Mouse (Mus musculus): ENCODE data around the gene Tmem231. TPM values are rescaled to one million over a fixed set of nuclear protein-coding genes. Genes with fewer than 3 reads are reported as not detected.

Tmem231 gene
- polyA plus RNA-seq, 1 experiment from 2014 or later, result 4.1 TPM

GRCm38 (mm10) chr8:111967246-111967870, 33.7 kb upstream of the Tmem231 start:
- peaks cover 21% of the 10 kb centered on the region for H3K36me3 ChIP-seq (ENCODE audit: control insufficient read depth, insufficient read depth, low read length)
- no peak overlapping the region for H3K9ac ChIP-seq (ENCODE audit: low read length)
- no peaks in the 10 kb centered on the region for H3K27me3 ChIP-seq (ENCODE audit: control insufficient read depth, insufficient read depth, low read length)
- H3K4me3 ChIP-seq (ENCODE audit: control insufficient read depth in 1 of 2, insufficient read depth in 1 of 2, low read depth in 1 of 2, low read length in 2 of 2), result no peak overlapping the region
- H3K27ac ChIP-seq (replicated peaks in 1 of 2; ENCODE audit: control insufficient read depth in 1 of 2, insufficient read depth in 1 of 2, low read depth in 2 of 2, low read length in 2 of 2), result no peak overlapping the region
- H3K4me1 ChIP-seq (ENCODE audit: control insufficient read depth in 2 of 2, insufficient read depth in 2 of 2, low read length in 2 of 2), result peaks cover 5 to 11% of the 10 kb centered on the region in 2 experiments
- no peak for ATAC-seq (ENCODE audit: insufficient number of reproducible peaks, insufficient read depth, low FRiP score, low read depth)
- 76% methylated on average over 5 of the region's 5 CpGs for WGBS
- H3K4me2 ChIP-seq (ENCODE audit: low read length), result no peak overlapping the region
- no peaks in the 10 kb centered on the region for H3K9me3 ChIP-seq (ENCODE audit: control insufficient read depth, low read length)

GRCm38 (mm10) chr8:111964849-111965561, 31.3 kb upstream of the Tmem231 start:
- Histone ChIP-seq H3K4me1 (ENCODE audit: control insufficient read depth in 2 of 2, insufficient read depth in 2 of 2, low read length in 2 of 2) (peaks cover 6 to 13% of the 10 kb centered on the region in 2 experiments), H3K27me3 (ENCODE audit: control insufficient read depth, insufficient read depth, low read length) (no peaks in the 10 kb centered on the region), H3K4me2 (ENCODE audit: low read length) (no peak overlapping the region), H3K27ac (replicated peaks in 1 of 2; ENCODE audit: control insufficient read depth in 1 of 2, insufficient read depth in 1 of 2, low read depth in 2 of 2, low read length in 2 of 2) (no peak overlapping the region), H3K9ac (ENCODE audit: low read length) (no peak overlapping the region), H3K36me3 (ENCODE audit: control insufficient read depth, insufficient read depth, low read length) (peaks cover 13% of the 10 kb centered on the region; the same call in 1 of the 2 replicates), H3K9me3 (ENCODE audit: control insufficient read depth, low read length) (no peaks in the 10 kb centered on the region), H3K4me3 (ENCODE audit: control insufficient read depth in 1 of 2, insufficient read depth in 1 of 2, low read depth in 1 of 2, low read length in 2 of 2) (no peak overlapping the region)
- WGBS, result 66% methylated on average over 7 of the region's 7 CpGs
- no peak for ATAC-seq (ENCODE audit: insufficient number of reproducible peaks, insufficient read depth, low FRiP score, low read depth)

GRCm38 (mm10) chr8:111964351-111964750, 30.7 kb upstream of the Tmem231 start:
- Histone ChIP-seq H3K36me3 (ENCODE audit: control insufficient read depth, insufficient read depth, low read length) (peaks cover 13% of the 10 kb centered on the region; the same call in 1 of the 2 replicates), H3K4me2 (ENCODE audit: low read length) (no peak overlapping the region), H3K27me3 (ENCODE audit: control insufficient read depth, insufficient read depth, low read length) (no peaks in the 10 kb centered on the region), H3K4me3 (ENCODE audit: control insufficient read depth in 1 of 2, insufficient read depth in 1 of 2, low read depth in 1 of 2, low read length in 2 of 2) (no peak overlapping the region), H3K4me1 (ENCODE audit: control insufficient read depth in 2 of 2, insufficient read depth in 2 of 2, low read length in 2 of 2) (peaks cover 6 to 13% of the 10 kb centered on the region in 2 experiments), H3K9me3 (ENCODE audit: control insufficient read depth, low read length) (no peaks in the 10 kb centered on the region), H3K27ac (replicated peaks in 1 of 2; ENCODE audit: control insufficient read depth in 1 of 2, insufficient read depth in 1 of 2, low read depth in 2 of 2, low read length in 2 of 2) (no peak overlapping the region), H3K9ac (ENCODE audit: low read length) (no peak overlapping the region)
- ATAC-seq (ENCODE audit: insufficient number of reproducible peaks, insufficient read depth, low FRiP score, low read depth), result no peak
- 51% methylated on average over 5 of the region's 5 CpGs for WGBS

DNA sequence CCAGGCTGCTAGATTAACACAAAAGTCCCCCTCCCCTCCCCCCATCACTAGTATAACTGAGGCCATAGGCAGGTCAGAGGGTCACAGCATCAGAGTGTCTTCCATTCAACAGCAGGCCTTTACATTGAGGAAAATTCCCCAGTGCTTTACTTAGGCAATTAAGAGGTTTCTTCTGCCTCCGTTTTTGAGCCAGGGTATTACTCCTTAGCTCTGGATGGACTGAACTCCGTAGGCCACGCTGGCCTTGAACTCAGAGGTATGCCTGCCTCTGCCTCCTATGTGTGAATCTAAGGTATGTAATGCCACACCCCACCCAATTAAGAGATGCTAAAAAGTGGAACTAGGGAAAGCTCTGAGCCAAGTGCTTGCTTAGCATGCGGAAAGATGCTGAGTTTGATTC, 29.9 kb upstream of the Tmem231 start:
- H3K36me3 ChIP-seq (ENCODE audit: control insufficient read depth, insufficient read depth, low read length), result peaks cover 15% of the 10 kb centered on the region
- H3K4me3 ChIP-seq (ENCODE audit: control insufficient read depth in 1 of 2, insufficient read depth in 1 of 2, low read depth in 1 of 2, low read length in 2 of 2), result no peak overlapping the region
- 87% methylated on average over 4 of the region's 4 CpGs for WGBS
- H3K4me2 ChIP-seq (ENCODE audit: low read length), result no peak overlapping the region
- no peak overlapping the region for H3K27ac ChIP-seq (replicated peaks in 1 of 2; ENCODE audit: control insufficient read depth in 1 of 2, insufficient read depth in 1 of 2, low read depth in 2 of 2, low read length in 2 of 2)
- no peaks in the 10 kb centered on the region for H3K9me3 ChIP-seq (ENCODE audit: control insufficient read depth, low read length)
- peaks cover 6 to 13% of the 10 kb centered on the region in 2 experiments for H3K4me1 ChIP-seq (ENCODE audit: control insufficient read depth in 2 of 2, insufficient read depth in 2 of 2, low read length in 2 of 2)
- ATAC-seq (ENCODE audit: insufficient number of reproducible peaks, insufficient read depth, low FRiP score, low read depth), result no peak
- H3K9ac ChIP-seq (ENCODE audit: low read length), result no peak overlapping the region
- no peaks in the 10 kb centered on the region for H3K27me3 ChIP-seq (ENCODE audit: control insufficient read depth, insufficient read depth, low read length)

DNA sequence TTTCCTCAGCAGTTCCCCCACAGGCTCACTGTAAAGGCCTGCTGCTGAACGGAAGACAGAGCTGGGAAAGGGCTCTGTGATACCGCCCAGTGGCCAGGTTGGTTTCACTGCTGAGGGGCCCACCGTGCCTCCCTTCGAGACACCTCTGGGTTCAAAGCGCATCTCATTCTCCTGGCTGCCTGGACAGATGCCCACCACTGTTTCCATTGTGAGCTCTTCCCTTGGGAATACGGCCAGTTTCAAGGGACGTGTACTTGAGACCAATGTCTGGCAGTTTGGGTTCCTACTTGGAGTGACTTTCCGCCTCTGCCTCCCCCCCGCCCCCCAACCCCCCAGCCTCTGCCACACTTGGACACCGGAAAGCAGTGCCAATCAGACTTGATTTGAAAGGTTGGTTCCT, 29.4 kb upstream of the Tmem231 start:
- peaks cover 10% of the 10 kb centered on the region for H3K36me3 ChIP-seq (ENCODE audit: control insufficient read depth, insufficient read depth, low read length)
- peaks cover 6 to 13% of the 10 kb centered on the region in 2 experiments for H3K4me1 ChIP-seq (ENCODE audit: control insufficient read depth in 2 of 2, insufficient read depth in 2 of 2, low read length in 2 of 2)
- H3K27me3 ChIP-seq (ENCODE audit: control insufficient read depth, insufficient read depth, low read length), result no peaks in the 10 kb centered on the region
- H3K27ac ChIP-seq (replicated peaks in 1 of 2; ENCODE audit: control insufficient read depth in 1 of 2, insufficient read depth in 1 of 2, low read depth in 2 of 2, low read length in 2 of 2), result peak overlapping the region; percentile 26 to 46; a peak in 3 of 4 replicates
- peak overlapping the region; percentile 16 for H3K4me2 ChIP-seq (ENCODE audit: low read length)
- ATAC-seq (ENCODE audit: insufficient number of reproducible peaks, insufficient read depth, low FRiP score, low read depth), result no peak
- 49% methylated on average over 10 of the region's 10 CpGs for WGBS
- H3K9me3 ChIP-seq (ENCODE audit: control insufficient read depth, low read length), result no peaks in the 10 kb centered on the region
- H3K4me3 ChIP-seq (ENCODE audit: control insufficient read depth in 1 of 2, insufficient read depth in 1 of 2, low read depth in 1 of 2, low read length in 2 of 2), result no peak overlapping the region
- no peak overlapping the region for H3K9ac ChIP-seq (ENCODE audit: low read length)

- H3K27ac ChIP-seq (replicated peaks in 1 of 2; ENCODE audit: control insufficient read depth in 1 of 2, insufficient read depth in 1 of 2, low read depth in 2 of 2, low read length in 2 of 2), result peak overlapping the region; percentile 26 to 46; a peak in 3 of 4 replicates
- peak overlapping the region; percentile 16 for H3K4me2 ChIP-seq (ENCODE audit: low read length)
- WGBS, result 24% methylated on average over 1 of the region's 1 CpGs
- no peaks in the 10 kb centered on the region for H3K27me3 ChIP-seq (ENCODE audit: control insufficient read depth, insufficient read depth, low read length)
- H3K4me1 ChIP-seq (ENCODE audit: control insufficient read depth in 2 of 2, insufficient read depth in 2 of 2, low read length in 2 of 2), result peaks cover 6 to 13% of the 10 kb centered on the region in 2 experiments
- no peaks in the 10 kb centered on the region for H3K9me3 ChIP-seq (ENCODE audit: control insufficient read depth, low read length)
- ATAC-seq (ENCODE audit: insufficient number of reproducible peaks, insufficient read depth, low FRiP score, low read depth), result no peak
- peaks cover 6% of the 10 kb centered on the region; the same call in 1 of the 2 replicates for H3K36me3 ChIP-seq (ENCODE audit: control insufficient read depth, insufficient read depth, low read length)
- no peak overlapping the region for H3K9ac ChIP-seq (ENCODE audit: low read length)
- no peak overlapping the region for H3K4me3 ChIP-seq (ENCODE audit: control insufficient read depth in 1 of 2, insufficient read depth in 1 of 2, low read depth in 1 of 2, low read length in 2 of 2)
These were observed 28.9 kb upstream of the Tmem231 start for GRCm38 (mm10) chr8:111962589-111962988.

DNA sequence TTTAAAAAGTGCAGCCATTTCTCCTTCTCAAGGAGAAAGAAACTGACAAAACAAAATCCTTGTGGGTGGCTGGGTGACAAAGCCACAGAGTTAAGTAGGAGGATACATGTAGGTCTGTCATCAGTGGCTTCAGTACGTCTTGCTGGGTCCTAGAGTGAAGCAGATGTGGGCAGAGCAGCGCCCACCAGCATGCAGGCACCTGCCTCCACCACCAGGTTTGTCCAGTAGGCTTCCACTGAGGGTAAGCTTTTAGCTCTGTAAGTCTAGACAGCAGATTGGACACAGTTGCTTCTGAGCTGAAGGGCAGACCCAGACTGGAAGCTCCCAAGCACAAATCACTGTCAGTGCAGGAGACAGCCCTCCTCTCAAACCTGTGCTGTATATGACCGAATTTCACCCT, 27.6 kb upstream of the Tmem231 start:
- no peaks in the 10 kb centered on the region for H3K27me3 ChIP-seq (ENCODE audit: control insufficient read depth, insufficient read depth, low read length)
- no peak overlapping the region for H3K9ac ChIP-seq (ENCODE audit: low read length)
- no peak overlapping the region for H3K4me3 ChIP-seq (ENCODE audit: control insufficient read depth in 1 of 2, insufficient read depth in 1 of 2, low read depth in 1 of 2, low read length in 2 of 2)
- ATAC-seq (ENCODE audit: insufficient number of reproducible peaks, insufficient read depth, low FRiP score, low read depth), result no peak
- no peak overlapping the region for H3K27ac ChIP-seq (replicated peaks in 1 of 2; ENCODE audit: control insufficient read depth in 1 of 2, insufficient read depth in 1 of 2, low read depth in 2 of 2, low read length in 2 of 2)
- peaks cover 14% of the 10 kb centered on the region for H3K36me3 ChIP-seq (ENCODE audit: control insufficient read depth, insufficient read depth, low read length)
- no peak overlapping the region for H3K4me2 ChIP-seq (ENCODE audit: low read length)
- H3K4me1 ChIP-seq (ENCODE audit: control insufficient read depth in 2 of 2, insufficient read depth in 2 of 2, low read length in 2 of 2), result peaks cover 6 to 13% of the 10 kb centered on the region in 2 experiments
- 79% methylated on average over 3 of the region's 3 CpGs for WGBS
- no peaks in the 10 kb centered on the region for H3K9me3 ChIP-seq (ENCODE audit: control insufficient read depth, low read length)

Measured in heart, embryonic 14.5 days (tissue).